Mouse (Mus musculus): Measurements from ENCODE around the gene Rasl10b. TPM values are rescaled to one million over a fixed set of nuclear protein-coding genes. Genes with fewer than 3 reads are reported as not detected.

The Rasl10b gene
- total RNA-seq, 4 experiments from 2014 or later, result 67.6 to 90.2 (median 81.9) TPM

- DNase-seq (ENCODE audit: low spot score), result no peak
Observed at GRCm38 (mm10) chr11:83429355-83429754, 20.4 kb downstream of the Rasl10b start, which contains the start of gene Gas2l2. Gas2l2 (minus strand) TSS chr11:83429455.

- no peak for DNase-seq (ENCODE audit: low spot score)
Observed at GRCm38 (mm10) chr11:83432533-83432932, 23.6 kb downstream of the Rasl10b start.

- no peak for DNase-seq (ENCODE audit: low spot score)
Observed at GRCm38 (mm10) chr11:83437377-83437776, 28.4 kb downstream of the Rasl10b start, which contains the start of gene 1700020L24Rik. 1700020L24Rik (plus strand) TSS chr11:83437677.

- DNase-seq (ENCODE audit: low spot score), result no peak
Observed at GRCm38 (mm10) chr11:83439426-83440060, 30.6 kb downstream of the Rasl10b start.

- DNase-seq (ENCODE audit: low spot score), result peak; percentile 77
Observed at GRCm38 (mm10) chr11:83440081-83441064, 31.4 kb downstream of the Rasl10b start.

- peak; percentile 65 for DNase-seq (ENCODE audit: low spot score)
Observed at GRCm38 (mm10) chr11:83441235-83441634, 32.3 kb downstream of the Rasl10b start.

GRCm38 (mm10) chr11:83442596-83443267 lies 33.8 kb downstream of the Rasl10b start:
- peak; percentile 88 for DNase-seq (ENCODE audit: low spot score)

GRCm38 (mm10) chr11:83443824-83444223 lies 34.9 kb downstream of the Rasl10b start:
- DNase-seq (ENCODE audit: low spot score), result no peak

- no peak for DNase-seq (ENCODE audit: low spot score)
Observed at GRCm38 (mm10) chr11:83445001-83445400, 36.1 kb downstream of the Rasl10b start.

- no peak for DNase-seq (ENCODE audit: low spot score)
Observed at GRCm38 (mm10) chr11:83447612-83448011, 38.7 kb downstream of the Rasl10b start.

- DNase-seq (ENCODE audit: low spot score), result peak; percentile 57
Observed at GRCm38 (mm10) chr11:83448021-83448926, 39.3 kb downstream of the Rasl10b start.

GRCm38 (mm10) chr11:83448927-83449236 lies 39.9 kb downstream of the Rasl10b start:
- no peak for DNase-seq (ENCODE audit: low spot score)

GRCm38 (mm10) chr11:83449298-83449697 lies 40.4 kb downstream of the Rasl10b start:
- DNase-seq (ENCODE audit: low spot score), result no peak

GRCm38 (mm10) chr11:83450550-83450949 lies 41.6 kb downstream of the Rasl10b start:
- no peak for DNase-seq (ENCODE audit: low spot score)

GRCm38 (mm10) chr11:83451281-83451680 lies 42.3 kb downstream of the Rasl10b start:
- no peak for DNase-seq (ENCODE audit: low spot score)

- peak; percentile 39 for DNase-seq (ENCODE audit: low spot score)
Observed at GRCm38 (mm10) chr11:83454548-83454947, 45.6 kb downstream of the Rasl10b start.

GRCm38 (mm10) chr11:83455608-83456007 lies 46.7 kb downstream of the Rasl10b start:
- DNase-seq (ENCODE audit: low spot score), result no peak

- no peak for DNase-seq (ENCODE audit: low spot score)
Observed at GRCm38 (mm10) chr11:83457257-83457656, 48.3 kb downstream of the Rasl10b start.

- no peak for DNase-seq (ENCODE audit: low spot score)
Observed at GRCm38 (mm10) chr11:83457912-83458601, 49.1 kb downstream of the Rasl10b start.

- no peak for DNase-seq (ENCODE audit: low spot score)
Observed at GRCm38 (mm10) chr11:83461462-83462027, 52.6 kb downstream of the Rasl10b start.
